Mouse (Mus musculus): ENCODE data around the gene Mctp1. TPM values are rescaled to one million over a fixed set of nuclear protein-coding genes. Genes with fewer than 3 reads are reported as not detected.
A peak's percentile ranks its signal among the peaks of the same experiment; 100 is the strongest.
"Not testable (repeated sequence)": the region's sequence is repeated elsewhere in the genome, so short reads cannot be mapped to it uniquely, and the experiment has no call there.

The Mctp1 gene
- polyA plus RNA-seq (2016; fragmentation: Nextera tagmentation; extraction: Ambion mirVana) = 0.19 and 0.38 TPM in 2 replicates

GRCm38 (mm10) chr13:76383972-76384663 lies at the start of gene Mctp1:
Gene Mctp1 (plus strand): TSS chr13:76384535.
- WGBS = under 1% methylated on average over 60 of the region's 62 CpGs
- Histone ChIP-seq H3K9ac (peak within 1 kb of the TSS; percentile 68), H3K9me3 (replicated peaks) (no peaks in the 10 kb centered on the region), H3K27me3 (replicated peaks) (peaks cover 37% of the 10 kb centered on the region), H3K4me2 (peak within 1 kb of the TSS; percentile 95), H3K4me1 (replicated peaks) (peaks cover 8% of the 10 kb centered on the region; the same call in 1 of the 2 replicates), H3K27ac (ENCODE audit: poor library complexity, severe bottlenecking) (0 out of 2 replicates have a peak within 1 kb of the TSS, but pooled peaks have one; percentile 4), H3K36me3 (no peaks in the 10 kb centered on the region), H3K4me3 (peak within 1 kb of the TSS; percentile 60)
- peak; percentile 87 for ATAC-seq (ENCODE audit: insufficient number of reproducible peaks, low FRiP score)

DNA sequence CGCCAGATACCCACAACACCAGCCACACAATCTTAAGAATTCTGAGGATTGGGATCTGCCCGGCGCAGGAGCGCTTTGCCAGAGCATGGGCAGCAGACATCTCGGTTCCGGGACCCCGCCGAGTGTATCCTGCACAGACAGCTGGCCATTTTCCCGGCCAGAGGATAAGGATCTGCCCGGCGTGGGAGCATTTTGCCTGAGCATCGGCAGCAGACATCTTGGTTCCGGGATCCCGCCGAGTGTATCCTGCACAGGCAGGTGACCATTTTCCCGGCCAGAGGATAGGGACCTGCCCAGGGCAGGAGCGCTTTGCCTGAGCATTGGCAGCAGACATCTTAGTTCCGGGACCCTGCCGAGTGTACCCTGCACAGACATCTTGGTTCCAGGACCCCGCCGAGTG lies 38.4 kb upstream of the Mctp1 start:
- H3K9ac ChIP-seq; H3K4me1 ChIP-seq (replicated peaks); H3K27ac ChIP-seq (ENCODE audit: poor library complexity, severe bottlenecking); ATAC-seq (ENCODE audit: insufficient number of reproducible peaks, low FRiP score); H3K27me3 ChIP-seq (replicated peaks); H3K36me3 ChIP-seq; H3K9me3 ChIP-seq (replicated peaks): not testable (repeated sequence)
- peak overlapping the region; percentile 12; the same call in 1 of the 2 replicates for H3K4me3 ChIP-seq
- peak overlapping the region; percentile 51 for H3K4me2 ChIP-seq
- WGBS = 53% methylated on average over 21 of the region's 21 CpGs

GRCm38 (mm10) chr13:76358720-76359119 lies 25.6 kb upstream of the Mctp1 start:
- Histone ChIP-seq H3K27me3 (replicated peaks) (no peaks in the 10 kb centered on the region), H3K36me3 (no peaks in the 10 kb centered on the region), H3K9me3 (replicated peaks) (no peaks in the 10 kb centered on the region), H3K9ac (no peak overlapping the region), H3K4me1 (replicated peaks) (no peaks in the 10 kb centered on the region), H3K4me3 (no peak overlapping the region), H3K27ac (ENCODE audit: poor library complexity, severe bottlenecking) (no peak overlapping the region), H3K4me2 (no peak overlapping the region)
- no peak for ATAC-seq (ENCODE audit: insufficient number of reproducible peaks, low FRiP score)

DNA sequence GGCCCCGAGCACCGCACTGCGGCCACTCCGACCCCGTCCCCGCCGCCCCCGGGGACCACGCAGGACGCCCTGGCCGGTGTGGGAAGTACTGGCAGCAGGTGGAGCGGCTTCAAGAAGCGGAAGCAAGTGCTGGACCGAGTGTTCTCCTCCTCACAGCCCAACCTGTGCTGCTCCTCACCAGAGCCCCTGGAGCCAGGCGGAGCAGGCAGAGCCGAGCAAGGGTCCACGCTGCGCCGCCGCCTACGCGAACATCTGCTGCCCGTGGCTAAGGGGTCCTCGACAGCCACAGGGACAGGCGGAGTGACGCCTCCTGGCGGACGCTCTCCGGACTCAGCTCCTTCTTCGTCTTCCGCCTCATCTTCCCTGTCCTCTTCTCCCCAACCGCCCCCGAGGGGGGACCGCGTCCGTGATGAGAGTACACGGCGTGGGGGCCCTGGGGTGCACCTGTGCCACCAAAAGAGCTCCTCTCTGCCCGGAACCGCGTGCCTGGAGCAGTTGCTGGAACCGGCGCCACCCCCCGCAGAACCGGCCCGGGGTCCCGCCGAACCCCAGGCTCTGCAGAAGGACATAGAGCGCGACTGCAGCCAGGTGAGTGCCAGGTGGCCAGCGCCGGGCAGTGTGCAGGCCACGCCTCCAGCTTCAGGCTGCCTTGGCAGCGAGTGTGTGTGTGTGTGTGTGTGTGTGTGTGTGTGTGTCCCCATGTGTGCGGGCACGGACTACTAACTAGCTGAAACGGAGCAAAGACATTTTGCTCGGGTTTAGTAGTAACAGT lies 515 bp downstream of the Mctp1 start:
- no peak overlapping the region for H3K27ac ChIP-seq (ENCODE audit: poor library complexity, severe bottlenecking)
- peaks cover 37% of the 10 kb centered on the region for H3K27me3 ChIP-seq (replicated peaks)
- peak overlapping the region; percentile 60 for H3K4me3 ChIP-seq
- H3K36me3 ChIP-seq = no peaks in the 10 kb centered on the region
- no peaks in the 10 kb centered on the region for H3K9me3 ChIP-seq (replicated peaks)
- peak overlapping the region; percentile 68 for H3K9ac ChIP-seq
- peak; percentile 73 for ATAC-seq (ENCODE audit: insufficient number of reproducible peaks, low FRiP score)
- H3K4me2 ChIP-seq = peak overlapping the region; percentile 95
- H3K4me1 ChIP-seq (replicated peaks) = peaks cover 8% of the 10 kb centered on the region; the same call in 1 of the 2 replicates
- 1% methylated on average over 56 of the region's 58 CpGs for WGBS

DNA sequence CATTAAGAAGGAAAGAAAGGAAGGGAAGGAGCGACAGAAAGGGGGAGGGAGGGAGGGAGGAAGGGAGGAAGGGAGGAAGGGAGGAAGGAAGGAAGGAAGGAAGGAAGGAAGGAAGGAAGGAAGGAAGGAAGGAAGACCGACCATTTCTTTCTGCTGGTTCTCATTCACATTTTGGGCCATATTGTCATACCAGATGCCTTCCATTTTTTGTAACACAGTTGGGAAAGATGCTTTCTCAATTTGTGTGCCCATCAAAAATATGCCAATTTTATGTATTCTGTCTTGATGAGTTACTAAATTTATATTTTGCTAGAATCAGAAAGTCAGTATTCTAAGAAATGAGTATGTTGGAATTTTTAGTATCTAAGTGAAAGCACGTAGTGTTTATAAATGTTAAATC lies 4.3 kb downstream of the Mctp1 start:
- no peak overlapping the region for H3K4me2 ChIP-seq
- H3K9me3 ChIP-seq (replicated peaks) = no peaks in the 10 kb centered on the region
- H3K9ac ChIP-seq = no peak overlapping the region
- WGBS = 68% methylated on average over 3 of the region's 3 CpGs
- no peak for ATAC-seq (ENCODE audit: insufficient number of reproducible peaks, low FRiP score)
- no peak overlapping the region for H3K4me3 ChIP-seq
- H3K36me3 ChIP-seq = no peaks in the 10 kb centered on the region
- peaks cover 22% of the 10 kb centered on the region for H3K27me3 ChIP-seq (replicated peaks)
- no peak overlapping the region for H3K27ac ChIP-seq (ENCODE audit: poor library complexity, severe bottlenecking)
- peaks cover 7% of the 10 kb centered on the region; the same call in 1 of the 2 replicates for H3K4me1 ChIP-seq (replicated peaks)

GRCm38 (mm10) chr13:76391920-76392319 lies 7.6 kb downstream of the Mctp1 start:
- no peak overlapping the region for H3K4me3 ChIP-seq
- 51% methylated on average over 2 of the region's 2 CpGs for WGBS
- no peak overlapping the region for H3K9ac ChIP-seq
- H3K9me3 ChIP-seq (replicated peaks) = no peaks in the 10 kb centered on the region
- no peak overlapping the region for H3K4me2 ChIP-seq
- no peak overlapping the region for H3K27ac ChIP-seq (ENCODE audit: poor library complexity, severe bottlenecking)
- H3K36me3 ChIP-seq = no peaks in the 10 kb centered on the region
- peaks cover 4% of the 10 kb centered on the region for H3K27me3 ChIP-seq (replicated peaks)
- H3K4me1 ChIP-seq (replicated peaks) = no peaks in the 10 kb centered on the region
- no peak for ATAC-seq (ENCODE audit: insufficient number of reproducible peaks, low FRiP score)

- Histone ChIP-seq H3K9ac (no peak overlapping the region), H3K27me3 (replicated peaks) (no peaks in the 10 kb centered on the region), H3K27ac (ENCODE audit: poor library complexity, severe bottlenecking) (no peak overlapping the region), H3K36me3 (no peaks in the 10 kb centered on the region), H3K4me2 (no peak overlapping the region), H3K9me3 (replicated peaks) (no peaks in the 10 kb centered on the region), H3K4me3 (no peak overlapping the region), H3K4me1 (replicated peaks) (no peaks in the 10 kb centered on the region)
- 75% methylated on average over 3 of the region's 3 CpGs for WGBS
- no peak for ATAC-seq (ENCODE audit: insufficient number of reproducible peaks, low FRiP score)
Measured at GRCm38 (mm10) chr13:76393106-76393505, 8.8 kb downstream of the Mctp1 start.

DNA sequence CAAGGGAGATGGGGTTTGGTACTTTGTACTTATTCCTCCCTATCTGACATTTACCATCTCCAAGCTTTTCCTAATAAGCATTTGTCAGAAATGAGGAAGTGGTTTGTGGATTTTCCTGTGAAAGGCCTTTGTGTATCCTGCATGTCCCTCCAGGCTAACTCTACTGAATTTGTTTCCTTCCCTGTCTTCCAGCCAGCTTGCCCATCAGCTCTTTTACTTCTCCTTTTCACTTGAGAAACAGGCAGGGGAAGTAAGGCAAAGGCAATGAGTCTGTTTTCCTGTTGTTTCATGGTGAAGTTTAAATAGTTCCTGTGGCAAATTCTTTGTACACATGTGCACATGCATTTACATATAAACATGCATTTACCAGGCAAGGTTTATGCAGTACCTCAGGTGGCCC lies 11.6 kb downstream of the Mctp1 start:
- ATAC-seq (ENCODE audit: insufficient number of reproducible peaks, low FRiP score) = no peak
- no peak overlapping the region for H3K4me3 ChIP-seq
- no peaks in the 10 kb centered on the region for H3K36me3 ChIP-seq
- H3K9me3 ChIP-seq (replicated peaks) = no peaks in the 10 kb centered on the region
- H3K9ac ChIP-seq = no peak overlapping the region
- H3K4me1 ChIP-seq (replicated peaks) = no peaks in the 10 kb centered on the region
- H3K27me3 ChIP-seq (replicated peaks) = no peaks in the 10 kb centered on the region
- H3K4me2 ChIP-seq = no peak overlapping the region
- no peak overlapping the region for H3K27ac ChIP-seq (ENCODE audit: poor library complexity, severe bottlenecking)

GRCm38 (mm10) chr13:76409296-76409695 lies 25.0 kb downstream of the Mctp1 start:
- Histone ChIP-seq H3K36me3 (no peaks in the 10 kb centered on the region), H3K4me3 (no peak overlapping the region), H3K9ac (no peak overlapping the region), H3K9me3 (replicated peaks) (0 out of 2 replicates have a peak, but pooled peaks cover 4% of the 10 kb centered on the region), H3K4me2 (no peak overlapping the region), H3K27me3 (replicated peaks) (no peaks in the 10 kb centered on the region), H3K27ac (ENCODE audit: poor library complexity, severe bottlenecking) (no peak overlapping the region), H3K4me1 (replicated peaks) (no peaks in the 10 kb centered on the region)
- WGBS = 57% methylated on average over 2 of the region's 2 CpGs
- ATAC-seq (ENCODE audit: insufficient number of reproducible peaks, low FRiP score) = no peak

DNA sequence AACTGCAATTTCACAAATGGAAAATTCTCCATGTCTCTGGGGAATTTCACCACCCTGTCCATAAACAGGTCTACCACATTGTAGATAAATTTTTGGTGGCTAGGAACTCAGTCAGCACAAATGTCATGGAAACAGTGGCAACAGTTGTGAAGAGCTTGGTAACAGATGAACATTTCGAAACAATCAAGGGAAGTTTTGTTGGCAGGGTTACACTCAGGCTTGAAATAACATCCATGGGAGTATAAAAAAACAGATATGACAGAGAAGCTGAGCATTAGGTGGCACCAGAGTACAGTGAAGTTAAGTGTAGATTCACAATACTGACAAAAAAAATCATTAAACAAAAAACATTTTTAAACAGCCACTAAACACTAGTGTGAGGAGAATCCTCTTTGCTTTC lies 26.3 kb downstream of the Mctp1 start:
- WGBS = 67% methylated on average over 1 of the region's 1 CpGs
- H3K9ac ChIP-seq = no peak overlapping the region
- 0 out of 2 replicates have a peak, but pooled peaks cover 4% of the 10 kb centered on the region for H3K9me3 ChIP-seq (replicated peaks)
- H3K4me2 ChIP-seq = no peak overlapping the region
- no peaks in the 10 kb centered on the region for H3K36me3 ChIP-seq
- H3K27me3 ChIP-seq (replicated peaks) = no peaks in the 10 kb centered on the region
- H3K4me3 ChIP-seq = no peak overlapping the region
- peak; percentile 64 for ATAC-seq (ENCODE audit: insufficient number of reproducible peaks, low FRiP score)
- H3K4me1 ChIP-seq (replicated peaks) = no peaks in the 10 kb centered on the region
- no peak overlapping the region for H3K27ac ChIP-seq (ENCODE audit: poor library complexity, severe bottlenecking)

GRCm38 (mm10) chr13:76415346-76415745 lies 31.0 kb downstream of the Mctp1 start:
- Histone ChIP-seq H3K27me3 (replicated peaks) (no peaks in the 10 kb centered on the region), H3K9me3 (replicated peaks) (0 out of 2 replicates have a peak, but pooled peaks cover 4% of the 10 kb centered on the region), H3K36me3 (no peaks in the 10 kb centered on the region), H3K4me1 (replicated peaks) (no peaks in the 10 kb centered on the region), H3K27ac (ENCODE audit: poor library complexity, severe bottlenecking) (no peak overlapping the region), H3K4me2 (no peak overlapping the region), H3K9ac (no peak overlapping the region), H3K4me3 (no peak overlapping the region)
- ATAC-seq (ENCODE audit: insufficient number of reproducible peaks, low FRiP score) = no peak

Data from heart, embryonic 12.5 days (tissue).